Mouse (Mus musculus) ES-E14 (cell line): ENCODE data around the gene Eef1akmt4.

ENCODE experiments used
- CHD2 ChIP-seq: IDR thresholded peaks from 2 replicates; pipeline ENCODE4 v1.6.1; 2014; ENCODE audit warnings: mild to moderate bottlenecking, low read depth, low read length, inconsistent platforms
- HCFC1 ChIP-seq: IDR thresholded peaks from 2 replicates; pipeline ENCODE4 v1.6.1; 2012; ENCODE audit warnings: low read length, inconsistent platforms, borderline replicate concordance; ENCODE audit not compliant: insufficient read depth
- MAFK ChIP-seq: IDR thresholded peaks from 2 replicates; pipeline ENCODE4 v1.6.1; 2014; ENCODE audit warnings: mild to moderate bottlenecking, low read depth, low read length, inconsistent platforms; ENCODE audit not compliant: insufficient read depth
- ZC3H11A ChIP-seq: IDR thresholded peaks from 2 replicates; pipeline ENCODE4 v1.6.1; 2012; ENCODE audit warnings: low read depth, mild to moderate bottlenecking, inconsistent platforms, low read length, borderline replicate concordance
- ZNF384 ChIP-seq: IDR thresholded peaks from 2 replicates; pipeline ENCODE4 v1.6.1; 2012; ENCODE audit warnings: low read depth, low read length, inconsistent platforms

DNA sequence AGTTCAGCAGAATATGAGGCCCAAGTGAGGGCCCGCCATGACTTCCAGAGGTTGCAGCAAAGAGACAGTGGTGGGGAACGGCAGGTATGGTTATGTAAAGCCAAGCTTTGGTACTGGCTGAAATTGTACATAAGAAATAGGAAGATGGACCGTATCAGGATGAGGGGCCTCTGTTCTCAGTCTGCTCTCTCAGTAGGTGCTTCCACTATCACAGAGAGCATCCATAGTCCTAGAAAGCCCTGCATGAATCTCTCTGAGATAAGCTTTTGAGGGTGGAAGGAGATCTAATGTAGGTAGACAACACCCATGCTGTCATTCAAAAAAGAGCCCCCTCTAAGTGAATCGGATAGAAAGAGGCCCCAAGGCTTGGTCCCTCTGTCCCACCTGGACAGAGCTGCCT is 15.7 kb upstream of the Eef1akmt4 start:
- TF ChIP-seq HCFC1 (no peak), MAFK (no peak), ZNF384 (no peak), CHD2 (no peak), ZC3H11A (no peak)
